Mouse (Mus musculus) CH12.LX (cell line): ENCODE results near the gene Dlk2.

ENCODE experiments used
- CTCF ChIP-seq, 2 experiments: IDR thresholded peaks in 1 of 2; conservative IDR thresholded peaks in 1 of 2; 2 replicates each; pipeline ENCODE4 v1.5.1; 2011 to 2012; ENCODE audit warnings: low read depth in 2 of 2, low read length in 2 of 2, improper control_type of control experiment in 1 of 2, inconsistent platforms in 1 of 2, mild to moderate bottlenecking in 1 of 2, moderate library complexity in 1 of 2
- MAX ChIP-seq: IDR thresholded peaks from 2 replicates; pipeline ENCODE4 v1.6.1; 2011; ENCODE audit warnings: low read length, improper control_type of control experiment
- TBP ChIP-seq: conservative IDR thresholded peaks from 2 replicates; pipeline ENCODE4 v1.6.1; 2011; ENCODE audit warnings: low read depth, low read length, improper control_type of control experiment
- USF2 ChIP-seq: conservative IDR thresholded peaks from 2 replicates; pipeline ENCODE4 v1.6.1; 2011; ENCODE audit warnings: low read depth, low read length, improper control_type of control experiment

DNA sequence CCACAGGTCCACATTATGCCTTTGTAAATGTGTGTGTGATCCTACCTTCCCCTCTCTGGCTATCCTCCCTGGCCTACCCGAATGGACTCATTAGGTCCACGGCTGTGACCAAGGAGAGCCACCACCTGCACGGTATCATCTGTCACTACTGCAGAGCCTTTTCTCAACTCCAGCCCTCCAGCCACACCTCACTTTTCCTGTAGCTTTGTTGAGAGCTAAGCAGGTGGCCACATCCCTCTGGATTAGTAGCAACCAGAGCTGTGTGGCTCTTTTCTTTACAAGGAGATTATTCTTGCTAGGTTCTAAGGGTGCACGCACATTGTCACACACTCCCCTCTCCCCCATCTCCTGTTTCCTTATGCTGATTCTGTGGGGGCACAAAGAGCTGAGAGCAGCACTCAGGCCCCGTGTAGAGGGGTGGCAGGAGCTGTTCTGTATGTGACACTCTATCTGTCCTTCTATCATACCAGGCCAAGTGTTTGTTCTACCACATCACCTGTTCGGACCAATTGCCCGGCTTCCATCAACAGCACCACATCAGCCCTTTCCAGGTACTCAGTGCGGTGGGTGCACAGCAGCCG is 16.0 kb downstream of the Dlk2 start:
- TF ChIP-seq USF2 (no peak), MAX (no peak), CTCF (conservative IDR thresholded peaks at IDR 0.05 in 1 of 2, IDR thresholded peaks at IDR 0.05 in 1 of 2; ENCODE audit: low read depth in 2 of 2, low read length in 2 of 2) (no peak), TBP (no peak)
